Mouse (Mus musculus) limb, embryonic 10.5 days (tissue): ENCODE measurements around the gene Ccdc191. TPM values are rescaled to one million over a fixed set of nuclear protein-coding genes. Genes with fewer than 3 reads are reported as not detected.

Experiments
- DNase-seq: peaks from one replicate; pipeline ENCODE4 v3.0.0-alpha.2; 2017; ENCODE audit warnings: low spot score
- H3K27ac ChIP-seq: fragments of 300-500 bp; sonication (generic); 2 replicates; pipeline ENCODE4 v1.5.1; 2016; ENCODE audit warnings: mild to moderate bottlenecking
- H3K27me3 ChIP-seq: fragments of 300-500 bp; sonication (generic); 2 replicates; pipeline ENCODE4 v1.6.1; 2016; ENCODE audit warnings: low read depth, mild to moderate bottlenecking; ENCODE audit not compliant: poor library complexity, severe bottlenecking
- H3K36me3 ChIP-seq: fragments of 300-500 bp; sonication (generic); 2 replicates; pipeline ENCODE4 v1.6.1; 2016; ENCODE audit warnings: mild to moderate bottlenecking, moderate library complexity
- H3K4me1 ChIP-seq: fragments of 300-500 bp; sonication (generic); 2 replicates; pipeline ENCODE4 v1.6.1; 2016
- H3K4me3 ChIP-seq: fragments of 300-500 bp; sonication (generic); 2 replicates; pipeline ENCODE4 v1.5.1; 2016; ENCODE audit warnings: mild to moderate bottlenecking, moderate library complexity
- H3K9me3 ChIP-seq: fragments of 300-500 bp; sonication (generic); replicated peaks from 2 replicates; pipeline ENCODE4 v1.6.1; 2016; ENCODE audit warnings: mild to moderate bottlenecking
- WGBS: fragments of 180-500 bp; shearing (Covaris S2); methylation state at CpG from one replicate; pipeline ENCODE4 v1.1.7; 2016; 5-methylcytosine and 5-hydroxymethylcytosine counted together
- polyA plus RNA-seq: library from polyadenylated mRNA; unstranded; fragments of >200 nt; fragmentation: Nextera tagmentation; extraction: Ambion mirVana; gene quantifications from 2 replicates; pipeline ENCODE4 v1.2.1, GENCODE M21; 2016

Gene Ccdc191
- polyA plus RNA-seq, 1 experiment from 2014 or later = 14.8 TPM

- Histone ChIP-seq H3K36me3 (no peaks in the 10 kb centered on the region), H3K27ac (no peak overlapping the region), H3K27me3 (no peaks in the 10 kb centered on the region), H3K4me3 (no peak overlapping the region), H3K9me3 (no peaks in the 10 kb centered on the region), H3K4me1 (no peaks in the 10 kb centered on the region)
- WGBS = 88% methylated on average over 4 of the region's 4 CpGs
- DNase-seq = no peak
Measured at GRCm38 (mm10) chr16:43900138-43900537, 10.5 kb downstream of the Ccdc191 start.

GRCm38 (mm10) chr16:43900571-43900970 is 11.0 kb downstream of the Ccdc191 start:
- H3K4me3 ChIP-seq = no peak overlapping the region
- H3K4me1 ChIP-seq = no peaks in the 10 kb centered on the region
- no peaks in the 10 kb centered on the region for H3K27me3 ChIP-seq
- H3K27ac ChIP-seq = no peak overlapping the region
- no peak for DNase-seq
- no peaks in the 10 kb centered on the region for H3K9me3 ChIP-seq
- no peaks in the 10 kb centered on the region for H3K36me3 ChIP-seq

GRCm38 (mm10) chr16:43908881-43909280 is 19.3 kb downstream of the Ccdc191 start:
- DNase-seq = no peak
- Histone ChIP-seq H3K4me3 (no peak overlapping the region), H3K36me3 (peaks cover 26% of the 10 kb centered on the region), H3K4me1 (no peaks in the 10 kb centered on the region), H3K27me3 (no peaks in the 10 kb centered on the region), H3K27ac (no peak overlapping the region), H3K9me3 (no peaks in the 10 kb centered on the region)
- WGBS = 88% methylated on average over 2 of the region's 2 CpGs

- no peak for DNase-seq
- Histone ChIP-seq H3K4me1 (no peaks in the 10 kb centered on the region), H3K27ac (no peak overlapping the region), H3K9me3 (no peaks in the 10 kb centered on the region), H3K4me3 (no peak overlapping the region), H3K36me3 (peaks cover 3% of the 10 kb centered on the region; the same call in 1 of the 2 replicates), H3K27me3 (no peaks in the 10 kb centered on the region)
- WGBS = 89% methylated on average over 3 of the region's 3 CpGs
Measured at GRCm38 (mm10) chr16:43918867-43919266, 29.3 kb downstream of the Ccdc191 start.

GRCm38 (mm10) chr16:43922024-43922423 is 32.4 kb downstream of the Ccdc191 start:
- no peak overlapping the region for H3K27ac ChIP-seq
- no peak for DNase-seq
- H3K4me1 ChIP-seq = no peaks in the 10 kb centered on the region
- no peak overlapping the region for H3K4me3 ChIP-seq
- WGBS = 77% methylated on average over 2 of the region's 2 CpGs
- H3K27me3 ChIP-seq = no peaks in the 10 kb centered on the region
- H3K9me3 ChIP-seq = no peaks in the 10 kb centered on the region
- H3K36me3 ChIP-seq = no peaks in the 10 kb centered on the region

- Histone ChIP-seq H3K9me3 (no peaks in the 10 kb centered on the region), H3K27ac (no peak overlapping the region), H3K4me3 (no peak overlapping the region), H3K36me3 (no peaks in the 10 kb centered on the region), H3K4me1 (no peaks in the 10 kb centered on the region), H3K27me3 (no peaks in the 10 kb centered on the region)
- WGBS = 73% methylated on average over 3 of the region's 3 CpGs
- DNase-seq = no peak
Measured at GRCm38 (mm10) chr16:43922630-43923029, 33.0 kb downstream of the Ccdc191 start.

GRCm38 (mm10) chr16:43925001-43925558 is 35.5 kb downstream of the Ccdc191 start:
- Histone ChIP-seq H3K4me3 (no peak overlapping the region), H3K9me3 (no peaks in the 10 kb centered on the region), H3K4me1 (no peaks in the 10 kb centered on the region), H3K36me3 (no peaks in the 10 kb centered on the region), H3K27ac (no peak overlapping the region), H3K27me3 (no peaks in the 10 kb centered on the region)
- WGBS = 85% methylated on average over 6 of the region's 6 CpGs
- DNase-seq = no peak

- H3K36me3 ChIP-seq = no peaks in the 10 kb centered on the region
- H3K27ac ChIP-seq = no peak overlapping the region
- no peaks in the 10 kb centered on the region for H3K4me1 ChIP-seq
- H3K9me3 ChIP-seq = no peaks in the 10 kb centered on the region
- DNase-seq = no peak
- no peak overlapping the region for H3K4me3 ChIP-seq
- no peaks in the 10 kb centered on the region for H3K27me3 ChIP-seq
- WGBS = 83% methylated on average over 1 of the region's 1 CpGs
Measured at GRCm38 (mm10) chr16:43925846-43926245, 36.2 kb downstream of the Ccdc191 start.

GRCm38 (mm10) chr16:43926341-43926859 is 36.8 kb downstream of the Ccdc191 start, which contains the start of gene Qtrt2:
Gene Qtrt2 (minus strand): TSS chr16:43926809.
- Histone ChIP-seq H3K36me3 (no peaks in the 10 kb centered on the region), H3K4me1 (no peaks in the 10 kb centered on the region), H3K9me3 (no peaks in the 10 kb centered on the region), H3K4me3 (no peak within 1 kb of the TSS), H3K27ac (no peak within 1 kb of the TSS), H3K27me3 (no peaks in the 10 kb centered on the region)
- WGBS = 76% methylated on average over 6 of the region's 6 CpGs
- DNase-seq = no peak

- Histone ChIP-seq H3K4me1 (no peaks in the 10 kb centered on the region), H3K9me3 (no peaks in the 10 kb centered on the region), H3K27ac (no peak overlapping the region), H3K36me3 (no peaks in the 10 kb centered on the region), H3K27me3 (no peaks in the 10 kb centered on the region), H3K4me3 (no peak overlapping the region)
- DNase-seq = no peak
Measured at GRCm38 (mm10) chr16:43930577-43930976, 41.0 kb downstream of the Ccdc191 start.

- Histone ChIP-seq H3K27me3 (no peaks in the 10 kb centered on the region), H3K27ac (no peak overlapping the region), H3K9me3 (no peaks in the 10 kb centered on the region), H3K4me1 (no peaks in the 10 kb centered on the region), H3K36me3 (no peaks in the 10 kb centered on the region), H3K4me3 (no peak overlapping the region)
- no peak for DNase-seq
- WGBS = 77% methylated on average over 3 of the region's 3 CpGs
Measured at GRCm38 (mm10) chr16:43931502-43931901, 41.9 kb downstream of the Ccdc191 start.

- Histone ChIP-seq H3K27me3 (no peaks in the 10 kb centered on the region), H3K27ac (no peak overlapping the region), H3K36me3 (no peaks in the 10 kb centered on the region), H3K4me3 (no peak overlapping the region), H3K9me3 (no peaks in the 10 kb centered on the region), H3K4me1 (no peaks in the 10 kb centered on the region)
- WGBS = 97% methylated on average over 7 of the region's 7 CpGs
- no peak for DNase-seq
Measured at GRCm38 (mm10) chr16:43932319-43932718, 42.7 kb downstream of the Ccdc191 start.

- WGBS = 92% methylated on average over 6 of the region's 6 CpGs
- Histone ChIP-seq H3K36me3 (no peaks in the 10 kb centered on the region), H3K4me3 (no peak overlapping the region), H3K9me3 (no peaks in the 10 kb centered on the region), H3K4me1 (no peaks in the 10 kb centered on the region), H3K27me3 (no peaks in the 10 kb centered on the region), H3K27ac (no peak overlapping the region)
- DNase-seq = no peak
Measured at GRCm38 (mm10) chr16:43933041-43933440, 43.4 kb downstream of the Ccdc191 start.

GRCm38 (mm10) chr16:43934856-43935255 is 45.3 kb downstream of the Ccdc191 start:
- no peaks in the 10 kb centered on the region for H3K9me3 ChIP-seq
- 94% methylated on average over 8 of the region's 8 CpGs for WGBS

More at GRCm38 (mm10) chr16:43934856-43935255, 45.3 kb downstream of the Ccdc191 start:
- Histone ChIP-seq H3K27ac (no peak overlapping the region), H3K4me3 (no peak overlapping the region), H3K27me3 (no peaks in the 10 kb centered on the region), H3K4me1 (no peaks in the 10 kb centered on the region), H3K36me3 (no peaks in the 10 kb centered on the region)
- DNase-seq = no peak
